Mouse (Mus musculus) testis, adult 2 months (tissue): ENCODE results near the gene Tmem108.

ENCODE experiments used
- CTCF ChIP-seq: fragments of 200-500 bp; IDR thresholded peaks from 2 replicates; pipeline ENCODE4 v1.5.1; 2012; ENCODE audit warnings: low read depth, mild to moderate bottlenecking, inconsistent platforms, low read length, moderate library complexity; ENCODE audit not compliant: control insufficient read depth, insufficient read depth, insufficient replicate concordance
- POLR2A ChIP-seq: fragments of 200-500 bp; IDR thresholded peaks from 2 replicates; pipeline ENCODE4 v1.6.1; 2012; ENCODE audit warnings: low read depth, mild to moderate bottlenecking, inconsistent platforms, low read length, moderate library complexity; ENCODE audit not compliant: control insufficient read depth

DNA sequence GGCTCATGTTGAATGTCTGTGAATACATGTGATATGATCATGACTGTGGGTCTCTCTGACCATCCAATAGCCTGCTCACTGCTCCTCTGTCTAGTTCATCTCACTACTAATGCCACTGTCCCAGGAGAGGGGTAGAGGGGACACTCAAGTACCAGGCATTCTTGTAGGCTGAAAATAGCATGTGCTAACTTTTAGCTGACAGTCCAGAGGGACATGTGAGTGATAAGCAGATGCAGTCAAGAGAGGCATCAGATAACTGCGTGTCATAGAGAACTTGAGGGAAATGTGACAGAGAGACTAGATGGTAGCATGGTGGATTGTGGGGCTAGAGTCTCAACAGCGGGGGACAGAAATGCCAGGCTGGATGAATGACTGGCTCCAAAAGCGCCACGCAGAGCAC lies 159.8 kb downstream of the Tmem108 start:
- TF ChIP-seq POLR2A: no peak
- TF ChIP-seq CTCF: no peak
